Mouse (Mus musculus) myocyte (in vitro differentiated cells): ENCODE results near the gene Vmn1r39. TPM values are rescaled to one million over a fixed set of nuclear protein-coding genes. Genes with fewer than 3 reads are reported as not detected.
"Not testable (repeated sequence)": the region's sequence is repeated elsewhere in the genome, so short reads cannot be mapped to it uniquely, and the experiment has no call there.

Source experiments
- H3K27me3 ChIP-seq: one replicate; pipeline ENCODE4 v1.6.1; 2011; ENCODE audit not compliant: control insufficient read depth, insufficient read depth, insufficient read length
- H3K36me3 ChIP-seq: one replicate; pipeline ENCODE4 v1.6.1; 2011; ENCODE audit not compliant: control insufficient read depth, insufficient read depth
- H3K4me2 ChIP-seq: one replicate; pipeline ENCODE4 v1.6.1; 2011; ENCODE audit warnings: low read depth, control low read depth
- H3K4me3 ChIP-seq: one replicate; pipeline ENCODE4 v1.5.1; 2011; ENCODE audit warnings: mild to moderate bottlenecking, control low read depth, moderate library complexity
- H3K79me2 ChIP-seq: one replicate; pipeline ENCODE4 v1.6.1; 2011; ENCODE audit not compliant: control insufficient read depth, insufficient read depth
- H3ac ChIP-seq: one replicate; pipeline ENCODE4 v1.6.1; 2011; ENCODE audit not compliant: control insufficient read depth, insufficient read length
- CEBPB ChIP-seq: IDR thresholded peaks from 2 replicates; pipeline ENCODE4 v1.6.1; 2011; ENCODE audit warnings: mild to moderate bottlenecking, moderate library complexity; ENCODE audit not compliant: poor library complexity, insufficient read depth, severe bottlenecking
- E2F4 ChIP-seq: IDR thresholded peaks from one replicate; pipeline ENCODE4 v1.6.1; 2011; ENCODE audit warnings: mild to moderate bottlenecking, control low read depth, moderate library complexity; ENCODE audit not compliant: insufficient read depth
- MAX ChIP-seq: IDR thresholded peaks from one replicate; pipeline ENCODE4 v1.6.1; 2011; ENCODE audit warnings: low read depth, mild to moderate bottlenecking, control low read depth
- MYOD1 ChIP-seq, 3 experiments: IDR thresholded peaks; one replicate each; pipeline ENCODE4 v1.6.1; 2011; ENCODE audit warnings: control low read depth in 2 of 3, low read depth in 2 of 3, mild to moderate bottlenecking in 2 of 3, moderate library complexity in 1 of 3; ENCODE audit not compliant: insufficient read length in 2 of 3, control insufficient read depth in 1 of 3
- MYOG ChIP-seq, 3 experiments: IDR thresholded peaks; one replicate each; pipeline ENCODE4 v1.6.1; 2011; ENCODE audit warnings: control low read depth in 2 of 3, low read depth in 2 of 3, mild to moderate bottlenecking in 2 of 3; ENCODE audit not compliant: insufficient read length in 2 of 3, control insufficient read depth in 1 of 3, insufficient read depth in 1 of 3
- POLR2A ChIP-seq: IDR thresholded peaks from one replicate; pipeline ENCODE4 v1.6.1; 2011; ENCODE audit warnings: low read depth, mild to moderate bottlenecking, control low read depth, moderate library complexity; ENCODE audit not compliant: insufficient read length
- POLR2AphosphoS2 ChIP-seq: IDR thresholded peaks from one replicate; pipeline ENCODE4 v1.6.1; 2011; ENCODE audit warnings: low read depth, control low read depth; ENCODE audit not compliant: insufficient read length
- REST ChIP-seq: IDR thresholded peaks from one replicate; pipeline ENCODE4 v1.6.1; 2011; ENCODE audit warnings: mild to moderate bottlenecking, control low read depth, moderate library complexity; ENCODE audit not compliant: insufficient read depth, insufficient read length
- SRF ChIP-seq: IDR thresholded peaks from one replicate; pipeline ENCODE4 v1.6.1; 2011; ENCODE audit warnings: low read depth; ENCODE audit not compliant: control insufficient read depth, insufficient read length
- TCF12 ChIP-seq: IDR thresholded peaks from one replicate; pipeline ENCODE4 v1.6.1; 2011; ENCODE audit warnings: mild to moderate bottlenecking, control low read depth; ENCODE audit not compliant: poor library complexity, insufficient read depth, severe bottlenecking
- TCF3 ChIP-seq: IDR thresholded peaks from one replicate; pipeline ENCODE4 v1.6.1; 2011; ENCODE audit warnings: low read depth, control low read depth; ENCODE audit not compliant: insufficient read length
- USF1 ChIP-seq: IDR thresholded peaks from one replicate; pipeline ENCODE4 v1.6.1; 2011; ENCODE audit warnings: low read depth, mild to moderate bottlenecking, control low read depth, moderate library complexity
- polyA plus RNA-seq: library from polyadenylated mRNA; unstranded; fragments of >200 nt; fragmentation: generic; extraction: Trizol; gene quantifications from one replicate; pipeline ENCODE4 v1.2.1, GENCODE M21; 2012; ENCODE audit warnings: missing spikeins

Gene Vmn1r39
- polyA plus RNA-seq, result not detected

DNA sequence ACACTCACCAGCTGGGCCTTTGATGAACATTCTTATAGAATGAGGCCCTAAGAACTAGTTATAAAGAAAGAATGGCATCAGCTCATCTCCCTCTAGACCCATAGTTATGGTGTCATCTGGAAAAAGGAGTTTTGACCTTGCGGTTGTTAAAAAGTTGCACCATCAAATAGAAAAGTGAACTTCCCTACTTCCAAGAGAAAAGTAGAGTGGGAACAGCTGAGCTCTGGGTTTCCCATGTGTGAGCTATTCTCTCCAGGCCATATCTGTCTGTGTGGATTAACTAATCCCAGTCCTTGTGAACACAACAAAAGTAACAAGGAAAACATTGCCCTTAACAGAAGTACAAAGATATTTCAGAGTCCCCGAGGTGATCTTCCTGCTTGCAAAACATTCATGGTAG lies at the start of gene Vmn1r39:
TSS of gene Vmn1r39 (minus strand) at position 101 of the 400 bp plus-strand sequence.
- H3K36me3 ChIP-seq, result no peaks in the 10 kb centered on the region
- TF ChIP-seq CEBPB (no peak), SRF (no peak), MYOD1 (IDR thresholded peaks at IDR 0.05; ENCODE audit: control insufficient read depth in 1 of 3, insufficient read length in 2 of 3, low read depth in 2 of 3) (no peak), MYOG (IDR thresholded peaks at IDR 0.05; ENCODE audit: control insufficient read depth in 1 of 3, insufficient read depth in 1 of 3, insufficient read length in 2 of 3, low read depth in 2 of 3) (no peak), MAX (no peak), TCF12 (no peak), POLR2AphosphoS2 (no peak), REST (no peak), POLR2A (no peak), TCF3 (no peak), E2F4 (no peak), USF1 (no peak)
- no peak within 1 kb of the TSS for H3K4me3 ChIP-seq
- H3K27me3 ChIP-seq, result no peaks in the 10 kb centered on the region
- H3K79me2 ChIP-seq, result no peaks in the 10 kb centered on the region
- no peak within 1 kb of the TSS for H3ac ChIP-seq
- no peak within 1 kb of the TSS for H3K4me2 ChIP-seq

GRCm38 (mm10) chr6:66859391-66859790 lies 49.0 kb upstream of the Vmn1r39 start:
- Histone ChIP-seq H3K36me3 (no peaks in the 10 kb centered on the region), H3K79me2 (no peaks in the 10 kb centered on the region), H3K4me2 (no peak overlapping the region), H3ac (no peak overlapping the region), H3K4me3 (no peak overlapping the region), H3K27me3 (no peaks in the 10 kb centered on the region)
- TF ChIP-seq POLR2AphosphoS2 (no peak), REST (no peak), TCF12 (no peak), TCF3 (no peak), USF1 (no peak), SRF (no peak), POLR2A (no peak), E2F4 (no peak), MAX (no peak), MYOD1 (IDR thresholded peaks at IDR 0.05; ENCODE audit: control insufficient read depth in 1 of 3, insufficient read length in 2 of 3, low read depth in 2 of 3) (no peak), MYOG (IDR thresholded peaks at IDR 0.05; ENCODE audit: control insufficient read depth in 1 of 3, insufficient read depth in 1 of 3, insufficient read length in 2 of 3, low read depth in 2 of 3) (no peak)

- Histone ChIP-seq H3K4me2 (no peak overlapping the region), H3K27me3 (no peaks in the 10 kb centered on the region), H3ac (no peak overlapping the region), H3K36me3 (no peaks in the 10 kb centered on the region), H3K4me3 (no peak overlapping the region), H3K79me2 (no peaks in the 10 kb centered on the region)
- TF ChIP-seq POLR2A, result no peak
- TF ChIP-seq SRF, result no peak
- TF ChIP-seq MYOD1 (IDR thresholded peaks at IDR 0.05; ENCODE audit: control insufficient read depth in 1 of 3, insufficient read length in 2 of 3, low read depth in 2 of 3), result no peak
- TF ChIP-seq CEBPB, result no peak
- TF ChIP-seq REST, result no peak
- no peak for TF ChIP-seq TCF12
- TF ChIP-seq TCF3, result no peak
These were observed 47.9 kb upstream of the Vmn1r39 start for GRCm38 (mm10) chr6:66858356-66858755.

DNA sequence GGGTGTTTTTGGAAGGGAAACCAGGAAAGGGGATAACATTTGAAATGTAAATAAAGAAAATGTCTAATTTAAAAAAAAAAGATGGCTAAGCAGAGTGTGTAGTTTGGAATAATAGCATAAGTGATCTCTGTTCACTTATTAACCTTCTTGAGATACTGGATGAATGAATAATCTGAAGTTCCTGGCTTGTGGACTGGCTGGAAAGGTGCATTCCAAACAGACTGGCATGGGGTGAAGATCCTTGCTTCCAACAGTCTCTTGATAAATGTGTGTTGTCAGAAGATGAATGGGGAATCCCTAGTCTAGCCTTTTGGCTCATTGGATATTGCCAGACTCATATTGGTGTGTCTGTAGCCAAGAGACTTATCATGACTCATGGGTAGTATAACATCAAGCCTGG lies 45.8 kb upstream of the Vmn1r39 start:
- no peak overlapping the region for H3K4me2 ChIP-seq
- no peaks in the 10 kb centered on the region for H3K27me3 ChIP-seq
- TF ChIP-seq POLR2A (no peak), MYOD1 (IDR thresholded peaks at IDR 0.05; ENCODE audit: control insufficient read depth in 1 of 3, insufficient read length in 2 of 3, low read depth in 2 of 3) (no peak), SRF (no peak), CEBPB (no peak), TCF12 (no peak), USF1 (no peak), REST (no peak), E2F4 (no peak)
- H3K79me2 ChIP-seq, result no peaks in the 10 kb centered on the region
- no peaks in the 10 kb centered on the region for H3K36me3 ChIP-seq
- no peak overlapping the region for H3K4me3 ChIP-seq
- H3ac ChIP-seq, result no peak overlapping the region

- H3ac ChIP-seq, result no peak overlapping the region
- H3K4me3 ChIP-seq, result no peak overlapping the region
- H3K79me2 ChIP-seq, result no peaks in the 10 kb centered on the region
- no peak for TF ChIP-seq POLR2AphosphoS2
- no peak for TF ChIP-seq MAX
- TF ChIP-seq E2F4, result no peak
- no peak for TF ChIP-seq REST
- no peak for TF ChIP-seq MYOG (IDR thresholded peaks at IDR 0.05; ENCODE audit: control insufficient read depth in 1 of 3, insufficient read depth in 1 of 3, insufficient read length in 2 of 3, low read depth in 2 of 3)
- TF ChIP-seq POLR2A, result no peak
- no peak for TF ChIP-seq CEBPB
- TF ChIP-seq TCF3, result no peak
- no peak for TF ChIP-seq MYOD1 (IDR thresholded peaks at IDR 0.05; ENCODE audit: control insufficient read depth in 1 of 3, insufficient read length in 2 of 3, low read depth in 2 of 3)
- TF ChIP-seq USF1, result no peak
- no peak for TF ChIP-seq SRF
- TF ChIP-seq TCF12, result no peak
- no peaks in the 10 kb centered on the region for H3K27me3 ChIP-seq
- no peak overlapping the region for H3K4me2 ChIP-seq
- no peaks in the 10 kb centered on the region for H3K36me3 ChIP-seq
These were observed 38.5 kb upstream of the Vmn1r39 start for GRCm38 (mm10) chr6:66848936-66849335.

GRCm38 (mm10) chr6:66840631-66841030 lies 30.2 kb upstream of the Vmn1r39 start:
- H3K36me3 ChIP-seq, H3K27me3 ChIP-seq, H3K79me2 ChIP-seq, H3K4me3 ChIP-seq, H3ac ChIP-seq, H3K4me2 ChIP-seq: not testable (repeated sequence)
